Mouse (Mus musculus) CH12.LX (cell line): ENCODE results near the gene Sem1. TPM values are rescaled to one million over a fixed set of nuclear protein-coding genes. Genes with fewer than 3 reads are reported as not detected.

ENCODE experiments used
- DNase-seq: peaks from one replicate; pipeline ENCODE4 v3.0.0-alpha.2; 2013; ENCODE audit errors: extremely low read depth
- H3K27ac ChIP-seq: 2 replicates; pipeline ENCODE4 v1.5.1; 2012; ENCODE audit warnings: low read depth, mild to moderate bottlenecking, control low read depth, moderate library complexity; ENCODE audit not compliant: insufficient read depth
- H3K27me3 ChIP-seq: replicated peaks from 2 replicates; pipeline ENCODE3; 2012; ENCODE audit warnings: inconsistent platforms
- H3K36me3 ChIP-seq, 2 experiments: replicated peaks in 1 of 2; 2 replicates each; pipeline versions ENCODE3 to v1.6.1; 2012; ENCODE audit warnings: inconsistent platforms in 1 of 2, low read length in 1 of 2, mild to moderate bottlenecking in 1 of 2, mixed read lengths in 1 of 2, moderate library complexity in 1 of 2; ENCODE audit not compliant: control insufficient read depth in 1 of 2, insufficient read depth in 1 of 2
- H3K4me1 ChIP-seq, 2 experiments: 2 replicates each; pipeline ENCODE4 v1.6.1; 2012; ENCODE audit warnings: inconsistent platforms in 1 of 2, moderate library complexity in 1 of 2; ENCODE audit not compliant: insufficient read depth in 2 of 2, control insufficient read depth in 1 of 2
- H3K4me2 ChIP-seq: 2 replicates; pipeline ENCODE4 v1.6.1; 2012; ENCODE audit warnings: low read depth, mild to moderate bottlenecking, control low read depth; ENCODE audit not compliant: poor library complexity, insufficient read depth, severe bottlenecking
- H3K4me3 ChIP-seq, 3 experiments: fragments of 150-350 bp in 1 of 3; sonication (generic) in 1 of 3; replicated peaks in 1 of 3; 2 replicates each; pipeline versions ENCODE3 to v1.5.1; 2011 to 2012; ENCODE audit warnings: low read depth in 2 of 3, low read length in 2 of 3, mild to moderate bottlenecking in 2 of 3, moderate library complexity in 2 of 3, control low read depth in 1 of 3, improper control_type of control experiment in 1 of 3, inconsistent platforms in 1 of 3, mixed read lengths in 1 of 3; ENCODE audit not compliant: poor library complexity in 1 of 3
- H3K79me2 ChIP-seq: replicated peaks from 2 replicates; pipeline ENCODE4 v1.6.1; 2012; ENCODE audit warnings: mild to moderate bottlenecking, moderate library complexity; ENCODE audit not compliant: control insufficient read depth, poor library complexity, insufficient read depth, severe bottlenecking; ENCODE audit errors: extremely low read depth
- H3K9ac ChIP-seq: 2 replicates; pipeline ENCODE4 v1.6.1; 2012; ENCODE audit warnings: low read depth, mild to moderate bottlenecking, control low read depth, moderate library complexity; ENCODE audit not compliant: insufficient read depth
- H3K9me3 ChIP-seq: replicated peaks from 2 replicates; pipeline ENCODE3; 2012; ENCODE audit warnings: low read length, inconsistent platforms, mixed read lengths
- CTCF ChIP-seq, 2 experiments: IDR thresholded peaks in 1 of 2; conservative IDR thresholded peaks in 1 of 2; 2 replicates each; pipeline ENCODE4 v1.5.1; 2011 to 2012; ENCODE audit warnings: low read depth in 2 of 2, low read length in 2 of 2, improper control_type of control experiment in 1 of 2, inconsistent platforms in 1 of 2, mild to moderate bottlenecking in 1 of 2, moderate library complexity in 1 of 2
- E2F4 ChIP-seq: IDR thresholded peaks from 2 replicates; pipeline ENCODE4 v1.6.1; 2011; ENCODE audit warnings: low read depth, low read length, improper control_type of control experiment; ENCODE audit not compliant: insufficient replicate concordance
- EP300 ChIP-seq: IDR thresholded peaks from 2 replicates; pipeline ENCODE4 v1.6.1; 2011; ENCODE audit warnings: low read length, improper control_type of control experiment
- ETS1 ChIP-seq: conservative IDR thresholded peaks from 2 replicates; pipeline ENCODE4 v1.6.1; 2012; ENCODE audit warnings: low read depth, mild to moderate bottlenecking, inconsistent platforms, low read length, improper control_type of control experiment, moderate library complexity
- GABPA ChIP-seq: IDR thresholded peaks from 2 replicates; pipeline ENCODE4 v1.6.1; 2012; ENCODE audit warnings: low read depth, low read length, improper control_type of control experiment, inconsistent platforms; ENCODE audit not compliant: insufficient replicate concordance
- IRF4 ChIP-seq: IDR thresholded peaks from 2 replicates; pipeline ENCODE4 v1.6.1; 2014; ENCODE audit warnings: low read depth, mild to moderate bottlenecking, inconsistent platforms, low read length, improper control_type of control experiment
- KAT2A ChIP-seq: IDR thresholded peaks from 2 replicates; pipeline ENCODE4 v1.6.1; 2012; ENCODE audit warnings: low read length, improper control_type of control experiment, inconsistent platforms; ENCODE audit not compliant: insufficient replicate concordance
- MAFK ChIP-seq: IDR thresholded peaks from 2 replicates; pipeline ENCODE4 v1.6.1; 2011; ENCODE audit warnings: low read length, improper control_type of control experiment; ENCODE audit not compliant: insufficient replicate concordance
- MAZ ChIP-seq: IDR thresholded peaks from 2 replicates; pipeline ENCODE4 v1.6.1; 2012; ENCODE audit warnings: low read depth, mild to moderate bottlenecking, inconsistent platforms, low read length, improper control_type of control experiment, moderate library complexity
- MEF2A ChIP-seq: IDR thresholded peaks from 2 replicates; pipeline ENCODE4 v1.6.1; 2014; ENCODE audit warnings: low read depth, mild to moderate bottlenecking, inconsistent platforms, low read length, improper control_type of control experiment, borderline replicate concordance
- MYC ChIP-seq: IDR thresholded peaks from 2 replicates; pipeline ENCODE4 v1.6.1; 2011; ENCODE audit warnings: low read depth, mild to moderate bottlenecking, improper control_type of control experiment, low read length
- NRF1 ChIP-seq: IDR thresholded peaks from 2 replicates; pipeline ENCODE4 v1.6.1; 2014; ENCODE audit warnings: low read depth, mild to moderate bottlenecking, inconsistent platforms, low read length, improper control_type of control experiment, moderate library complexity
- PAX5 ChIP-seq: IDR thresholded peaks from 2 replicates; pipeline ENCODE4 v1.6.1; 2012; ENCODE audit warnings: low read length, inconsistent platforms, mixed read lengths
- POLR2A ChIP-seq: IDR thresholded peaks from 2 replicates; pipeline ENCODE4 v1.6.1; 2011; ENCODE audit warnings: low read depth, mild to moderate bottlenecking, improper control_type of control experiment, low read length
- SIN3A ChIP-seq: IDR thresholded peaks from 2 replicates; pipeline ENCODE4 v1.6.1; 2012; ENCODE audit warnings: low read length, improper control_type of control experiment, inconsistent platforms
- SMC3 ChIP-seq: IDR thresholded peaks from 2 replicates; pipeline ENCODE4 v1.6.1; 2011; ENCODE audit warnings: low read depth, low read length, improper control_type of control experiment
- TBP ChIP-seq: conservative IDR thresholded peaks from 2 replicates; pipeline ENCODE4 v1.6.1; 2011; ENCODE audit warnings: low read depth, low read length, improper control_type of control experiment
- dilution Hi-C: fragments of 300-500 bp; cut with MboI; formaldehyde crosslinking; loops from 2 replicates; pipeline ENCODE4 v1.14.3; 2020; ENCODE audit warnings: low sequenced_read_pairs; ENCODE audit not compliant: extremely low pct_unique_long_range_greater_than_20kb, extremely low pct_ligation_motif_present
- in situ Hi-C: fragments of 300-500 bp; cut with MboI; formaldehyde crosslinking; loops from 3 replicates; pipeline ENCODE4 v1.14.3; 2019; ENCODE audit warnings: low sequenced_read_pairs, low pct_ligation_motif_present, low pct_unique_long_range_greater_than_20kb, mixed read lengths
- polyA plus RNA-seq: library from polyadenylated mRNA; unstranded; fragments of >175 nt; gene quantifications from 2 replicates; pipeline ENCODE4 v1.2.1, GENCODE M21; 2012; ENCODE audit warnings: low read depth; ENCODE audit not compliant: insufficient read length
- total RNA-seq, 2 experiments: library from RNA; depleted of rRNA; stranded (reverse); fragments of 300-350 nt in 1 of 2; fragments of >200 nt in 1 of 2; gene quantifications; 2 replicates each; pipeline ENCODE4 v1.2.3; 2012 to 2014

Gene Sem1
- total and polyA plus RNA-seq, 3 experiments: 149 to 195 (median 163) TPM

GRCm38 (mm10) chr6:6543606-6544254, 34.7 kb downstream of the Sem1 start:
- Histone ChIP-seq H3K27ac (no peak overlapping the region), H3K79me2 (no peaks in the 10 kb centered on the region), H3K4me2 (no peak overlapping the region), H3K36me3 (no peaks in the 10 kb centered on the region), H3K27me3 (no peaks in the 10 kb centered on the region), H3K9ac (no peak overlapping the region), H3K9me3 (no peaks in the 10 kb centered on the region), H3K4me1 (peaks cover 2 to 6% of the 10 kb centered on the region in 2 experiments; a peak in 1 of 4 replicates), H3K4me3 (no peak overlapping the region)
- DNase-seq: no peak
- TF ChIP-seq IRF4: no peak
- no peak for TF ChIP-seq MAFK
- no peak for TF ChIP-seq ETS1
- TF ChIP-seq SMC3: no peak
- TF ChIP-seq GABPA: no peak
- no peak for TF ChIP-seq NRF1
- no peak for TF ChIP-seq CTCF (conservative IDR thresholded peaks at IDR 0.05 in 1 of 2, IDR thresholded peaks at IDR 0.05 in 1 of 2; ENCODE audit: low read depth in 2 of 2, low read length in 2 of 2)
- no peak for TF ChIP-seq KAT2A
- TF ChIP-seq PAX5: no peak
- no peak for TF ChIP-seq TBP
- TF ChIP-seq EP300: no peak
- no peak for TF ChIP-seq SIN3A
- TF ChIP-seq MAZ: no peak
- TF ChIP-seq E2F4: no peak
- no peak for TF ChIP-seq MEF2A
- no peak for TF ChIP-seq POLR2A
- dilution Hi-C loops (no loop called here), in situ Hi-C loops (no loop called here)

GRCm38 (mm10) chr6:6542133-6542532, 36.3 kb downstream of the Sem1 start:
- no peak overlapping the region for H3K9ac ChIP-seq
- H3K4me1 ChIP-seq: peaks cover 2 to 6% of the 10 kb centered on the region in 2 experiments; a peak in 1 of 4 replicates
- H3K4me2 ChIP-seq: no peak overlapping the region
- DNase-seq: peak; percentile 74
- no peaks in the 10 kb centered on the region for H3K36me3 ChIP-seq
- H3K27ac ChIP-seq: no peak overlapping the region
- in situ Hi-C loops (no loop called here), dilution Hi-C loops (no loop called here)
- no peaks in the 10 kb centered on the region for H3K27me3 ChIP-seq
- H3K9me3 ChIP-seq: no peaks in the 10 kb centered on the region
- H3K79me2 ChIP-seq: no peaks in the 10 kb centered on the region
- TF ChIP-seq MYC: no peak
- no peak overlapping the region for H3K4me3 ChIP-seq
